Mouse (Mus musculus) forebrain, embryonic 11.5 days (tissue): ENCODE data around the gene Stard10. TPM values are rescaled to one million over a fixed set of nuclear protein-coding genes. Genes with fewer than 3 reads are reported as not detected.

Experiments
- ATAC-seq: fragments of 200-750 bp; cut with Nextera tagmentation; replicated peaks from 2 replicates; pipeline ENCODE4 v1.8.0; 2017; ENCODE audit warnings: moderate TSS enrichment; ENCODE audit not compliant: low FRiP score
- DNase-seq: peaks from one replicate; pipeline ENCODE4 v3.0.0-alpha.2; 2017; ENCODE audit warnings: low spot score
- H3K27ac ChIP-seq: fragments of 300-500 bp; sonication (generic); 2 replicates; pipeline ENCODE4 v1.5.1; 2014; ENCODE audit warnings: low read depth, low read length
- H3K27me3 ChIP-seq: fragments of 300-500 bp; sonication (generic); 2 replicates; pipeline ENCODE4 v1.6.1; 2014; ENCODE audit warnings: mild to moderate bottlenecking, low read length, mixed read lengths; ENCODE audit not compliant: control insufficient read depth, insufficient read depth
- H3K36me3 ChIP-seq: fragments of 300-500 bp; sonication (generic); 2 replicates; pipeline ENCODE4 v1.6.1; 2014; ENCODE audit warnings: mild to moderate bottlenecking, low read length, moderate library complexity, mixed read lengths; ENCODE audit not compliant: control insufficient read depth, insufficient read depth
- H3K4me1 ChIP-seq: fragments of 300-500 bp; sonication (generic); replicated peaks from 2 replicates; pipeline ENCODE4 v1.6.1; 2014; ENCODE audit warnings: low read length, mixed read lengths; ENCODE audit not compliant: control insufficient read depth, insufficient read depth
- H3K4me2 ChIP-seq: fragments of 300-500 bp; sonication (generic); 2 replicates; pipeline ENCODE4 v1.6.1; 2014; ENCODE audit warnings: low read depth, mild to moderate bottlenecking, low read length, moderate library complexity, mixed read lengths; ENCODE audit not compliant: severe bottlenecking
- H3K4me3 ChIP-seq: fragments of 300-500 bp; sonication (generic); 2 replicates; pipeline ENCODE4 v1.5.1; 2014; ENCODE audit warnings: low read depth, low read length
- H3K9ac ChIP-seq: fragments of 300-500 bp; sonication (generic); 2 replicates; pipeline ENCODE4 v1.6.1; 2014; ENCODE audit warnings: low read length
- H3K9me3 ChIP-seq: fragments of 300-500 bp; sonication (generic); 2 replicates; pipeline ENCODE4 v1.6.1; 2016; ENCODE audit warnings: low read length, mixed read lengths; ENCODE audit not compliant: control insufficient read depth
- WGBS: fragments of 180-500 bp; shearing (Covaris S2); extraction: QIAGEN DNeasy Blood & Tissue Kit; methylation state at CpG from one replicate; pipeline ENCODE4 v1.1.7; 2014; 5-methylcytosine and 5-hydroxymethylcytosine counted together
- polyA plus RNA-seq: library from polyadenylated mRNA; unstranded; fragments of >200 nt; fragmentation: Nextera tagmentation; extraction: Ambion mirVana; gene quantifications from 2 replicates; pipeline ENCODE4 v1.2.1, GENCODE M21; 2014

Stard10 gene
- polyA plus RNA-seq, 1 experiment from 2014 or later = 6.3 TPM

GRCm38 (mm10) chr7:101394569-101394968 lies 77.7 kb downstream of the Stard10 start:
- Histone ChIP-seq H3K4me2 (no peak overlapping the region), H3K27ac (no peak overlapping the region), H3K27me3 (no peaks in the 10 kb centered on the region), H3K4me1 (peaks cover 8% of the 10 kb centered on the region; the same call in 1 of the 2 replicates), H3K9me3 (no peaks in the 10 kb centered on the region), H3K9ac (no peak overlapping the region), H3K36me3 (no peaks in the 10 kb centered on the region), H3K4me3 (no peak overlapping the region)
- ATAC-seq (no peak), DNase-seq (no peak)
- 60% methylated on average over 3 of the region's 3 CpGs for WGBS

- Histone ChIP-seq H3K9me3 (no peaks in the 10 kb centered on the region), H3K27ac (no peak overlapping the region), H3K4me1 (peaks cover 8% of the 10 kb centered on the region; the same call in 1 of the 2 replicates), H3K27me3 (no peaks in the 10 kb centered on the region), H3K4me2 (no peak overlapping the region), H3K36me3 (no peaks in the 10 kb centered on the region), H3K9ac (no peak overlapping the region), H3K4me3 (no peak overlapping the region)
- DNase-seq = no peak
- 89% methylated on average over 2 of the region's 2 CpGs for WGBS
- ATAC-seq = no peak
These were observed 78.6 kb downstream of the Stard10 start for GRCm38 (mm10) chr7:101395471-101395870.

Other genes starting within 250 kb of the Stard10 start
- 31.0 and 33.2 TPM in 2 replicates for gene Fchsd2, start 224.2 kb upstream of the Stard10 start, polyA plus RNA-seq
- 15.9 and 16.4 TPM in 2 replicates for gene Atg16l2, start 14.8 kb upstream of the Stard10 start, polyA plus RNA-seq
- 10.5 and 14.5 TPM in 2 replicates for gene Arap1, start 31.0 kb downstream of the Stard10 start, polyA plus RNA-seq
- gene Gm45837, start 93.8 kb downstream of the Stard10 start, polyA plus RNA-seq = not detected in 2 replicates
- 18.6 and 22.7 TPM in 2 replicates for gene Pde2a, start 104.6 kb downstream of the Stard10 start, polyA plus RNA-seq